ENCODE assay signal across 12 mouse cellular contexts in genomic region chr1:155594141-155594540, GRCm38 (mm10). TPM values are rescaled to one million over a fixed set of nuclear protein-coding genes. Genes with fewer than 3 reads are reported as not detected.
A peak's percentile ranks its signal among the peaks of the same experiment; 100 is the strongest.
DNase-seq lines count a peak whose midpoint lies in the region; ATAC-seq and TF ChIP-seq lines count a peak whose summit lies in the region.
"Had no signal": no experiment of that assay in that cellular context is flagged by ENCODE, and none has a peak within 500 bp of the region (broad histone marks: within the 10 kb centered on the region; RNA-seq: fewer than 3 reads in every experiment).

No protein-coding gene starts in this region.

- H3K4me3 ChIP-seq in lung, postnatal 0 days (ENCODE audit: low read depth, low read length), result no peak overlapping the region
- no peak overlapping the region for H3K4me3 ChIP-seq in hindbrain, postnatal 0 days (ENCODE audit: low read length)

- no peak overlapping the region for H3K4me2 ChIP-seq in lung, postnatal 0 days (replicated peaks; ENCODE audit: low read depth, low read length)
- no peak overlapping the region for H3K4me2 ChIP-seq in hindbrain, postnatal 0 days (ENCODE audit: low read depth, low read length)
- H3K4me2 ChIP-seq: hindbrain, embryonic 14.5 days had no signal

- H3K4me1 ChIP-seq in lung, postnatal 0 days (ENCODE audit: insufficient read depth, low read depth, low read length), result no peaks in the 10 kb centered on the region
- no peaks in the 10 kb centered on the region for H3K4me1 ChIP-seq in hindbrain, postnatal 0 days (ENCODE audit: insufficient read depth, low read length)

- no peaks in the 10 kb centered on the region for H3K9me3 ChIP-seq in lung, postnatal 0 days (ENCODE audit: low read length)
- H3K9me3 ChIP-seq in hindbrain, postnatal 0 days (ENCODE audit: low read length), result no peaks in the 10 kb centered on the region

- TF ChIP-seq CTCF in lung, postnatal 0 days (IDR thresholded peaks at IDR 0.05), result no peak
- no peak for TF ChIP-seq CTCF in hindbrain, postnatal 0 days (IDR thresholded peaks at IDR 0.05; ENCODE audit: low read depth)

- H3K9ac ChIP-seq in lung, postnatal 0 days (replicated peaks; ENCODE audit: low read depth), result no peak overlapping the region
- no peak overlapping the region for H3K9ac ChIP-seq in hindbrain, postnatal 0 days (replicated peaks; ENCODE audit: low read length)
- H3K9ac ChIP-seq: hindbrain, embryonic 14.5 days; liver, postnatal 0 days had no signal

- H3K27ac ChIP-seq in lung, postnatal 0 days (ENCODE audit: low read length), result no peak overlapping the region
- H3K27ac ChIP-seq in hindbrain, postnatal 0 days, result no peak overlapping the region
- H3K27ac ChIP-seq: hindbrain, embryonic 14.5 days had no signal

- WGBS in lung, postnatal 0 days, result 40% methylated on average over 1 of the region's 1 CpGs
- 76% methylated on average over 1 of the region's 1 CpGs for WGBS in hindbrain, postnatal 0 days

- H3K27me3 ChIP-seq in lung, postnatal 0 days (replicated peaks; ENCODE audit: insufficient read depth, low read length), result no peaks in the 10 kb centered on the region
- H3K27me3 ChIP-seq in hindbrain, postnatal 0 days (ENCODE audit: insufficient read depth, low read length), result no peaks in the 10 kb centered on the region

- TF ChIP-seq EP300 in lung, postnatal 0 days (IDR thresholded peaks at IDR 0.05), result no peak

- ATAC-seq in lung, postnatal 0 days, result no peak
- ATAC-seq in hindbrain, postnatal 0 days, result no peak
- ATAC-seq: liver, postnatal 0 days had no signal

- no peaks in the 10 kb centered on the region for H3K36me3 ChIP-seq in lung, postnatal 0 days (ENCODE audit: insufficient read depth, low read length)
- no peaks in the 10 kb centered on the region for H3K36me3 ChIP-seq in hindbrain, postnatal 0 days (ENCODE audit: insufficient read depth, low read length)

- peak; percentile 20 for DNase-seq in heart, postnatal 4 days
- DNase-seq in heart, adult 8-10 months (ENCODE audit: low spot score), result no peak
- peak; percentile 17 for DNase-seq in lung, postnatal 0 days (ENCODE audit: low spot score)
- no peak for DNase-seq in lung, postnatal 25 days (ENCODE audit: low spot score)
- peak; percentile 42 for DNase-seq in embryo, embryonic 11 days
- peak; percentile 23 for DNase-seq in yolk sac, embryonic 10.5 days (ENCODE audit: low spot score)
- no peak for DNase-seq in hindbrain, postnatal 0 days (ENCODE audit: low spot score)
- no peak for DNase-seq in urinary bladder, postnatal 14 days (ENCODE audit: low spot score)
- DNase-seq: cerebellum, adult 2 months; liver, postnatal 0 days; spleen, adult 18-20 months had no signal

RNA-seq across cellular contexts. Expression of gene Acbd6, which starts 36.2 kb away (rescaled TPM):
- total RNA-seq in heart, postnatal 4 days (2021), result 10 to 100 TPM; 66.1 to 67.6 TPM
- total RNA-seq in heart, adult 8-10 months (2022), result 10 to 100 TPM; 47.2 to 61.5 (median 56.7) TPM
- polyA plus RNA-seq in lung, postnatal 0 days (2015; fragmentation: Nextera tagmentation; extraction: Ambion mirVana), result 57.6 and 59.4 TPM in 2 replicates
- 119 and 142 TPM in 2 replicates for total RNA-seq in hindbrain, postnatal 0 days (2014; rRNA removed)
- polyA plus RNA-seq in hindbrain, postnatal 0 days (2015; fragmentation: Nextera tagmentation; extraction: Ambion mirVana), result 117 and 118 TPM in 2 replicates

Comparison
In these comparisons a context has a peak if more than half of its experiments do, and no peak if none do; other contexts are left out.
1. DNase-seq: peak in heart, postnatal 4 days (single experiment), lung, postnatal 0 days (single experiment), embryo, embryonic 11 days (single experiment) and yolk sac, embryonic 10.5 days (single experiment); none in heart, adult 8-10 months (single experiment), lung, postnatal 25 days (single experiment), hindbrain, postnatal 0 days (single experiment) and urinary bladder, postnatal 14 days (single experiment).